Mouse (Mus musculus): ENCODE measurements at regions not wholly inside any gene's neighbourhood (a gene's known extent, or its start where the extent isn't known, plus 50 kb on each side); places are given as distances from the start of the nearest gene placed in this dataset.

GRCm38 (mm10) chr10:111694227-111695200, 188.4 kb downstream of the Phlda1 start:
- DNase-seq (ENCODE audit: low spot score in 2 of 2) = no peak

GRCm38 (mm10) chr10:111695918-111696760, 190.1 kb downstream of the Phlda1 start:
- no peak for DNase-seq (ENCODE audit: low spot score in 2 of 2)

- no peak for DNase-seq (ENCODE audit: low spot score in 2 of 2)
Measured at GRCm38 (mm10) chr10:111696987-111697386, 190.9 kb downstream of the Phlda1 start.

- DNase-seq (ENCODE audit: low spot score in 2 of 2) = no peak
Measured at GRCm38 (mm10) chr10:111699557-111700508, 193.7 kb downstream of the Phlda1 start.

GRCm38 (mm10) chr10:111700570-111700969, 194.5 kb downstream of the Phlda1 start:
- no peak for DNase-seq (ENCODE audit: low spot score in 2 of 2)

GRCm38 (mm10) chr10:111701138-111701537, 195.1 kb downstream of the Phlda1 start:
- DNase-seq (ENCODE audit: low spot score in 2 of 2) = no peak

- DNase-seq (ENCODE audit: low spot score in 2 of 2) = no peak
Measured at GRCm38 (mm10) chr10:111702435-111702834, 196.3 kb downstream of the Phlda1 start.

- DNase-seq (ENCODE audit: low spot score in 2 of 2) = no peak
Measured at GRCm38 (mm10) chr10:111703447-111703846, 197.4 kb downstream of the Phlda1 start.

- no peak for DNase-seq (ENCODE audit: low spot score in 2 of 2)
Measured at GRCm38 (mm10) chr10:111711519-111712113, 205.5 kb downstream of the Phlda1 start.

- DNase-seq (ENCODE audit: low spot score in 2 of 2) = no peak
Measured at GRCm38 (mm10) chr10:111712991-111713390, 206.9 kb downstream of the Phlda1 start.

GRCm38 (mm10) chr10:111713676-111714075, 207.6 kb downstream of the Phlda1 start:
- DNase-seq (ENCODE audit: low spot score in 2 of 2) = no peak

- no peak for DNase-seq (ENCODE audit: low spot score in 2 of 2)
Measured at GRCm38 (mm10) chr10:111715172-111715571, 209.1 kb downstream of the Phlda1 start.

- no peak for DNase-seq (ENCODE audit: low spot score in 2 of 2)
Measured at GRCm38 (mm10) chr10:111719632-111720031, 213.5 kb downstream of the Phlda1 start.

- no peak for DNase-seq (ENCODE audit: low spot score in 2 of 2)
Measured at GRCm38 (mm10) chr10:111721068-111721467, 215.0 kb downstream of the Phlda1 start.

- DNase-seq (ENCODE audit: low spot score in 2 of 2) = no peak
Measured at GRCm38 (mm10) chr10:111723885-111724284, 217.8 kb downstream of the Phlda1 start.

GRCm38 (mm10) chr10:111724574-111725414, 218.7 kb downstream of the Phlda1 start:
- DNase-seq (ENCODE audit: low spot score in 2 of 2) = no peak

GRCm38 (mm10) chr10:111736026-111736425, 229.9 kb downstream of the Phlda1 start:
- DNase-seq (ENCODE audit: low spot score in 2 of 2) = no peak

GRCm38 (mm10) chr10:111739471-111740138, 232.9 kb upstream of the Krr1 start:
- no peak for DNase-seq (ENCODE audit: low spot score in 2 of 2)

- DNase-seq (ENCODE audit: low spot score in 2 of 2) = no peak
Measured at GRCm38 (mm10) chr10:111740586-111741265, 231.7 kb upstream of the Krr1 start.
